Mouse (Mus musculus) heart, adult 2 months (tissue): ENCODE measurements at regions not wholly inside any gene's neighbourhood (a gene's known extent, or its start where the extent isn't known, plus 50 kb on each side); places are given as distances from the start of the nearest gene placed in this dataset.

Experiments used
- CTCF ChIP-seq: fragments of 200-600 bp; IDR thresholded peaks from 2 replicates; pipeline ENCODE4 v1.8.1; 2022; ENCODE audit warnings: antibody characterized with exemption, mild to moderate bottlenecking, moderate library complexity
- POLR2A ChIP-seq: fragments of 200-500 bp; IDR thresholded peaks from 2 replicates; pipeline ENCODE4 v1.6.1; 2011; ENCODE audit warnings: mild to moderate bottlenecking, low read depth, low read length, control low read depth; ENCODE audit not compliant: insufficient read depth

- TF ChIP-seq POLR2A (no peak), CTCF (no peak)
Observed at GRCm38 (mm10) chr6:35871388-35871787, 331.7 kb upstream of the Mtpn start.
